Mouse (Mus musculus): ENCODE results near the gene Nisch. TPM values are rescaled to one million over a fixed set of nuclear protein-coding genes. Genes with fewer than 3 reads are reported as not detected.

Nisch gene
- polyA plus RNA-seq, 1 experiment from 2014 or later: 258 TPM

GRCm38 (mm10) chr14:31138897-31139429 lies 77.8 kb downstream of the Nisch start:
- no peak overlapping the region for H3K27ac ChIP-seq (ENCODE audit: low read depth, low read length)
- H3K9me3 ChIP-seq (ENCODE audit: control insufficient read depth, low read length): no peaks in the 10 kb centered on the region
- no peak overlapping the region for H3K4me2 ChIP-seq
- no peaks in the 10 kb centered on the region for H3K4me1 ChIP-seq (ENCODE audit: control insufficient read depth, insufficient read depth, low read length)
- peaks cover 48% of the 10 kb centered on the region for H3K36me3 ChIP-seq (ENCODE audit: control insufficient read depth, insufficient read depth, low read length)
- no peak overlapping the region for H3K4me3 ChIP-seq (ENCODE audit: low read depth, low read length)
- no peak overlapping the region for H3K9ac ChIP-seq (ENCODE audit: low read length)
- WGBS: 95% methylated on average over 9 of the region's 9 CpGs
- no peaks in the 10 kb centered on the region for H3K27me3 ChIP-seq (ENCODE audit: control insufficient read depth, insufficient read depth, low read length)
- DNase-seq (ENCODE audit: low spot score, missing footprints) (no peak), ATAC-seq (ENCODE audit: low FRiP score) (no peak)

DNA sequence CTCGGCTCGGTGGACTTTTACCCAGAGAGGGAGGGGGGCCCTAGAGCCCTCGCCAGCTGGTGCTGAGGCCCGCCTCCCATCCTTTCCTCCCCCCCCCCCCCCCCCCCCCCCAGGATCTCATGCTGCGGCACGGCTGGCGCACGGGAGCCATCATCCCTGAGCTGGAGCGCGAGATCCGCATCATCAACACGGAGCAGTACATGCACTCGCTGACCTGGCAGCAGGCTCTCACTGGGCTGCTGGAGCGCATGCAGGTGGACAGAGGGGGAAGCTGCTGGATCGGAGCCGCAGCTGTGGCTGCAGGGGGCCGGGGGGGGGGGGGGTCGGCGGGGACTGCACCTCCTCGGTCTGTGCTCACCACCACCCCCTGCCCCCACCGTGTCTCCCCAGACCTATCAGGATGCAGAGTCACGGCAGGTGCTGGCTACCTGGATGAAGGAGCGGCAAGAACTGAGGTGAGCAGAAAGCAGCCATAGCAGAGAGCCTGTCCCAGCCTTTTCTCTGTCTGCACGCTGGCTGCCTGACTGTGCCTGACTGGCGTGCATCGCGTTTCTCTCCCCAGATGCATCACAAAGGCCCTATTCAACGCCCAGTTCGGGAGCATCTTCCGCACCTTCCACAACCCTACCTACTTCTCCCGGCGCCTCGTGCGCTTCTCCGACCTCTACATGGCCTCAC lies 78.4 kb downstream of the Nisch start:
- H3K27me3 ChIP-seq (ENCODE audit: control insufficient read depth, insufficient read depth, low read length): no peaks in the 10 kb centered on the region
- no peak overlapping the region for H3K9ac ChIP-seq (ENCODE audit: low read length)
- peaks cover under 1% of the 10 kb centered on the region for H3K4me1 ChIP-seq (ENCODE audit: control insufficient read depth, insufficient read depth, low read length)
- 90% methylated on average over 29 of the region's 35 CpGs for WGBS
- H3K9me3 ChIP-seq (ENCODE audit: control insufficient read depth, low read length): no peaks in the 10 kb centered on the region
- no peak overlapping the region for H3K4me2 ChIP-seq
- DNase-seq (ENCODE audit: low spot score, missing footprints) (no peak), ATAC-seq (ENCODE audit: low FRiP score) (no peak)
- no peak overlapping the region for H3K27ac ChIP-seq (ENCODE audit: low read depth, low read length)
- H3K4me3 ChIP-seq (ENCODE audit: low read depth, low read length): no peak overlapping the region
- H3K36me3 ChIP-seq (ENCODE audit: control insufficient read depth, insufficient read depth, low read length): peaks cover 48% of the 10 kb centered on the region

DNA sequence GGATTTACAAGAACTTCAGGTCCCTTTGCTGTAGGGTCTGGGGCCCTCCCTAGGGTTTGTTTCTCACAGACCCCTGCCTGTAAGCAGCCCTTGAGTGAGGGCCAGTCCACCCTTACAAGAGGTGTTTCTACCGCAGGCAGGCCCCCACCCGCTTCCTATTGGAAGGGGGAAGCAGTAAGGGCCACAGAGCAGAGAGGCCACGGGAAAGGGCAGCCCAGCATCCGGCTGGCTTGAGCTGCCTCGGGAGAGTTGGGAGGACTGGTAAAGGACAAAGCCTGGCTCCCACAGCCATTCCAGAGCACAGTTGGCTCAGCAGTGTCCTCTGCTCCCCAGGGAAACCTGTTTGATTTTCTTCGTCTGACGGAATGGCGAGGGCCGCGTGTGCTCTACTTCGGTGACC lies 79.0 kb downstream of the Nisch start:
- Histone ChIP-seq H3K27ac (ENCODE audit: low read depth, low read length) (no peak overlapping the region), H3K9me3 (ENCODE audit: control insufficient read depth, low read length) (no peaks in the 10 kb centered on the region), H3K4me2 (no peak overlapping the region), H3K27me3 (ENCODE audit: control insufficient read depth, insufficient read depth, low read length) (no peaks in the 10 kb centered on the region), H3K36me3 (ENCODE audit: control insufficient read depth, insufficient read depth, low read length) (peaks cover 48% of the 10 kb centered on the region), H3K4me3 (ENCODE audit: low read depth, low read length) (no peak overlapping the region), H3K4me1 (ENCODE audit: control insufficient read depth, insufficient read depth, low read length) (peaks cover 6% of the 10 kb centered on the region), H3K9ac (ENCODE audit: low read length) (no peak overlapping the region)
- ATAC-seq (ENCODE audit: low FRiP score) (no peak), DNase-seq (ENCODE audit: low spot score, missing footprints) (no peak)
- WGBS: 92% methylated on average over 11 of the region's 11 CpGs

DNA sequence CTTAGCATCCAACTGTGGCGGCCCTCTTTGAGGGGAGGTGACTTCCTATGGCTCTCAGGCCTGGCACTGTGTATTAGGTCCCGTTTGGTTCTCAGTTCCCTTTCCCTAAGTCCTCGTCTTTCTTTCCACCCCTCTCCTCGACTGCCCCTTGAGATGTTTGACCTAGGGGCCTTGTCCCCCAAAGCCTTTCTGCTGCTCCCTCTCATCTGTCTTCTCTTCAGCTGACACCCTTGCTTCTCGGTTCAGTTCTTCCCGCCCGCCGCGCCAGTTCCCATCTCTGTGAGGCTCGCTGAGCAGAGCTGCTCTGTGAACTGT lies 79.5 kb downstream of the Nisch start:
- H3K9me3 ChIP-seq (ENCODE audit: control insufficient read depth, low read length): no peaks in the 10 kb centered on the region
- no peak overlapping the region for H3K4me2 ChIP-seq
- peaks cover 12% of the 10 kb centered on the region for H3K4me1 ChIP-seq (ENCODE audit: control insufficient read depth, insufficient read depth, low read length)
- no peak for DNase-seq (ENCODE audit: low spot score, missing footprints)
- H3K27ac ChIP-seq (ENCODE audit: low read depth, low read length): no peak overlapping the region
- peaks cover 45% of the 10 kb centered on the region for H3K36me3 ChIP-seq (ENCODE audit: control insufficient read depth, insufficient read depth, low read length)
- no peak overlapping the region for H3K4me3 ChIP-seq (ENCODE audit: low read depth, low read length)
- ATAC-seq (ENCODE audit: low FRiP score): no peak
- H3K27me3 ChIP-seq (ENCODE audit: control insufficient read depth, insufficient read depth, low read length): no peaks in the 10 kb centered on the region
- 91% methylated on average over 10 of the region's 10 CpGs for WGBS
- H3K9ac ChIP-seq (ENCODE audit: low read length): no peak overlapping the region

- Histone ChIP-seq H3K36me3 (ENCODE audit: control insufficient read depth, insufficient read depth, low read length) (peaks cover 45% of the 10 kb centered on the region), H3K9me3 (ENCODE audit: control insufficient read depth, low read length) (no peaks in the 10 kb centered on the region)
- DNase-seq (ENCODE audit: low spot score, missing footprints): no peak
Observed at GRCm38 (mm10) chr14:31136411-31137280, 80.1 kb downstream of the Nisch start.

DNA sequence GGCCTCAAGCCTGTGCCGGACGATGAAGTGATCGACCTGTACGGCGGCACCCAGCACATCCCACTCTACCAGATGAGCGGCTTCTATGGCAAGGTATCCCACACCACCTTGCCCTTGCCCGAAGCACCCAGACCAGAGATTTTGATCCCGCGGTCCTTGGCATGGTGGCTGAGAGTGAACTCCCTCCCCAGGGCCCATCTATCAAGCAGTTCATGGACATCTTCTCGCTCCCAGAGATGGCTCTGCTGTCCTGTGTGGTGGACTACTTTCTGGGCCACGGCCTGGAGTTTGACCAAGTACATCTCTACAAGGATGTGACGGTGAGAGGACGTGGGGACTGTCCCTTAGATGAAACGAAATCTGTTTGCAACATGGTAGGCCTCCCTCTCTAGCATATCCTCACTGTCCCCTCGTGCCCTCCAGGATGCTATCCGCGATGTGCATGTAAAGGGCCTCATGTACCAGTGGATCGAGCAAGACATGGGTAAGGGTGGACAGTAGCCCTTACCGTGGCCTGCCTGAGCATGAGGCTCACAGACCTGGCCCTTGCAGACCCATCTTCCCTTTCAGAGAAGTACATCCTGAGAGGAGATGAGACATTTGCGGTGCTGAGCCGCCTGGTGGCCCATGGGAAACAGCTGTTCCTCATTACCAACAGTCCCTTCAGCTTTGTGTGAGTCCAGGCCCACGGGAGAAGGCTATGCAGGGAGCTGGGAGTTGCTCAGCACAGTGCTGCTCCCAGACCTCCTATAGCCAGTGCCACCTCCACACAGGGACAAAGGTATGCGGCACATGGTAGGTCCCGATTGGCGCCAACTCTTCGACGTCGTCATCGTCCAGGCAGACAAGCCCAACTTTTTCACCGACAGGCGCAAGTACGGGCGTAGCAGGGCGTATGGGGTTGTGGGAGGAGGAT lies 81.0 kb downstream of the Nisch start:
- DNase-seq (ENCODE audit: low spot score, missing footprints) (no peak), ATAC-seq (ENCODE audit: low FRiP score) (no peak)
- Histone ChIP-seq H3K4me3 (ENCODE audit: low read depth, low read length) (no peak overlapping the region), H3K27me3 (ENCODE audit: control insufficient read depth, insufficient read depth, low read length) (no peaks in the 10 kb centered on the region), H3K4me1 (ENCODE audit: control insufficient read depth, insufficient read depth, low read length) (peaks cover 16% of the 10 kb centered on the region), H3K4me2 (no peak overlapping the region), H3K9me3 (ENCODE audit: control insufficient read depth, low read length) (no peaks in the 10 kb centered on the region), H3K27ac (ENCODE audit: low read depth, low read length) (no peak overlapping the region), H3K9ac (ENCODE audit: low read length) (no peak overlapping the region), H3K36me3 (ENCODE audit: control insufficient read depth, insufficient read depth, low read length) (peaks cover 45% of the 10 kb centered on the region)
- WGBS: 95% methylated on average over 34 of the region's 34 CpGs

More at GRCm38 (mm10) chr14:31136411-31137280, 80.1 kb downstream of the Nisch start:
- no peak for ATAC-seq (ENCODE audit: low FRiP score)
- Histone ChIP-seq H3K4me3 (ENCODE audit: low read depth, low read length) (no peak overlapping the region), H3K4me1 (ENCODE audit: control insufficient read depth, insufficient read depth, low read length) (peaks cover 16% of the 10 kb centered on the region), H3K27ac (ENCODE audit: low read depth, low read length) (no peak overlapping the region), H3K9ac (ENCODE audit: low read length) (no peak overlapping the region), H3K4me2 (no peak overlapping the region), H3K27me3 (ENCODE audit: control insufficient read depth, insufficient read depth, low read length) (no peaks in the 10 kb centered on the region)
- WGBS: 91% methylated on average over 26 of the region's 26 CpGs

- no peak overlapping the region for H3K4me3 ChIP-seq (ENCODE audit: low read depth, low read length)
- ATAC-seq (ENCODE audit: low FRiP score) (no peak), DNase-seq (ENCODE audit: low spot score, missing footprints) (no peak)
- no peak overlapping the region for H3K4me2 ChIP-seq
- no peak overlapping the region for H3K27ac ChIP-seq (ENCODE audit: low read depth, low read length)
- WGBS: 95% methylated on average over 25 of the region's 25 CpGs
- no peaks in the 10 kb centered on the region for H3K27me3 ChIP-seq (ENCODE audit: control insufficient read depth, insufficient read depth, low read length)
- peaks cover 23% of the 10 kb centered on the region for H3K4me1 ChIP-seq (ENCODE audit: control insufficient read depth, insufficient read depth, low read length)
- no peak overlapping the region for H3K9ac ChIP-seq (ENCODE audit: low read length)
- H3K36me3 ChIP-seq (ENCODE audit: control insufficient read depth, insufficient read depth, low read length): peaks cover 36% of the 10 kb centered on the region
- no peaks in the 10 kb centered on the region for H3K9me3 ChIP-seq (ENCODE audit: control insufficient read depth, low read length)
Observed at GRCm38 (mm10) chr14:31134015-31135000, 82.4 kb downstream of the Nisch start.

Measured in midbrain, embryonic 11.5 days (tissue).